Mouse (Mus musculus) neural tube, embryonic 15.5 days (tissue): Measurements from ENCODE around the gene Ptprk. TPM values are rescaled to one million over a fixed set of nuclear protein-coding genes. Genes with fewer than 3 reads are reported as not detected.

Experiments used
- ATAC-seq: fragments of 200-750 bp; cut with Nextera tagmentation; 2 replicates; pipeline ENCODE4 v1.8.0; 2017; ENCODE audit warnings: mild to moderate bottlenecking, moderate TSS enrichment, moderate library complexity; ENCODE audit not compliant: low FRiP score
- H3K27ac ChIP-seq: fragments of 300-500 bp; sonication (generic); replicated peaks from 2 replicates; pipeline ENCODE4 v1.5.1; 2015; ENCODE audit warnings: mild to moderate bottlenecking, inconsistent platforms
- H3K27me3 ChIP-seq: fragments of 300-500 bp; sonication (generic); replicated peaks from 2 replicates; pipeline ENCODE4 v1.6.1; 2015; ENCODE audit warnings: inconsistent platforms
- H3K36me3 ChIP-seq: fragments of 300-500 bp; sonication (generic); 2 replicates; pipeline ENCODE4 v1.6.1; 2015; ENCODE audit warnings: inconsistent platforms
- H3K4me1 ChIP-seq: fragments of 300-500 bp; sonication (generic); 2 replicates; pipeline ENCODE4 v1.6.1; 2015; ENCODE audit warnings: inconsistent platforms
- H3K4me2 ChIP-seq: fragments of 300-500 bp; sonication (generic); 2 replicates; pipeline ENCODE4 v1.6.1; 2015; ENCODE audit warnings: inconsistent platforms, mild to moderate bottlenecking, moderate library complexity
- H3K4me3 ChIP-seq: fragments of 300-500 bp; sonication (generic); replicated peaks from 2 replicates; pipeline ENCODE4 v1.5.1; 2015; ENCODE audit warnings: mild to moderate bottlenecking, inconsistent platforms
- H3K9ac ChIP-seq: fragments of 300-500 bp; sonication (generic); replicated peaks from 2 replicates; pipeline ENCODE4 v1.6.1; 2015; ENCODE audit warnings: mild to moderate bottlenecking, inconsistent platforms
- H3K9me3 ChIP-seq: fragments of 300-500 bp; sonication (generic); replicated peaks from 2 replicates; pipeline ENCODE4 v1.6.1; 2016; ENCODE audit warnings: inconsistent platforms
- WGBS: fragments of 180-500 bp; shearing (Covaris S2); methylation state at CpG from one replicate; pipeline ENCODE4 v1.1.7; 2015; ENCODE audit warnings: mixed read lengths; 5-methylcytosine and 5-hydroxymethylcytosine counted together
- polyA plus RNA-seq: library from polyadenylated mRNA; unstranded; fragments of >200 nt; fragmentation: Nextera tagmentation; extraction: Ambion mirVana; gene quantifications from 2 replicates; pipeline ENCODE4 v1.2.1, GENCODE M21; 2015

Gene Ptprk
- polyA plus RNA-seq, 1 experiment from 2014 or later, result 32.7 TPM

DNA sequence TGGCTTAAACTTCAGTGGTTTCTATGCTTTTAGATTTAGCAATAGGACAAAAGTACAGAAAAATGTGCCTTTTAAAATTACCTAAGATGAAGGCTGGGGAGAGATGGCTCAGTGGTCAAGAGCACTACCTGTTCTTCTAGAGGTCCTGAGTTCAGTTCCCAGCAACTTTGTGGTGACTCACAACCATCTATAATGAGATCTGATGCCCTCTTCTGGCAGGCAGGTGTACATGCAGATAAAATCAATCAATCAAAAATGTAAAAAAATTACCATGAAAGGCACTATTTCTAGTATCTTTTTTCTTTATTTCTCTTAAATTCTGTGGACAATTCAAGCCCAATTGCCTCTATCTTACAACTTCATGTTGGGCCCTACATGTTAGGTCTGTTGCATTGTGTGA is 42.4 kb downstream of the Ptprk start:
- H3K9me3 ChIP-seq, result no peaks in the 10 kb centered on the region; the same call in 1 of the 2 replicates
- no peak overlapping the region for H3K4me3 ChIP-seq
- H3K27me3 ChIP-seq, result no peaks in the 10 kb centered on the region
- ATAC-seq, result no peak
- no peak overlapping the region for H3K27ac ChIP-seq
- no peaks in the 10 kb centered on the region for H3K4me1 ChIP-seq
- H3K9ac ChIP-seq, result no peak overlapping the region
- no peaks in the 10 kb centered on the region for H3K36me3 ChIP-seq
- no peak overlapping the region for H3K4me2 ChIP-seq

DNA sequence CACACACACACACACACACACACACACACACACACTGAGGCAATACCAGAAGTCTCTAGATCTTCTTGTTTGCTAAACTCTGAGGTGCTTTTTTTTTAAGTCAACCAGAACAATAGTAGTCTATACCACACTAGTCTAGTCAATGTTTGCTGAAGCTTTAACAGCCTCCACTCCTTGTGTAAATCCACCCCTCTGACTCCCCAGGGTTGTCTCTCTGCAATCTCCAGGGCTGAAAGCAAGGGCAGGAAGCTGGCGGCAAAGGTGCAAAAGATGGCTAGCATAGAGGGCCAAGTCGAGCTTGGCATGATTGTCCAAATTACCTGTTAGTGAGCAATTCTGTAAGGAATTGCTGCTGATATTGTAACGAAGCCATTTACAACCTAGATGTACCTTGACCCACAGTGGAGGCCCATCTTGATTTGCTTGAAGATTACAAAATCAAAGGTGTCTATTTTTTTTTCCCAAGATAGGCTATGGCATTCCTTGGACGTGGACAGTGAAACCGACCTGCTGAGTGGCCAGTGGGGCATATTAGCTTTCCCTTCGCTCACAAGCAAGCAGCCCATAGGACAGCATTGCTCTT is 44.3 kb downstream of the Ptprk start:
- Histone ChIP-seq H3K9me3 (no peaks in the 10 kb centered on the region; the same call in 1 of the 2 replicates), H3K27ac (no peak overlapping the region), H3K27me3 (no peaks in the 10 kb centered on the region), H3K4me1 (no peaks in the 10 kb centered on the region), H3K9ac (no peak overlapping the region), H3K4me3 (no peak overlapping the region), H3K36me3 (no peaks in the 10 kb centered on the region), H3K4me2 (no peak overlapping the region)
- WGBS, result 92% methylated on average over 6 of the region's 6 CpGs
- no peak for ATAC-seq

DNA sequence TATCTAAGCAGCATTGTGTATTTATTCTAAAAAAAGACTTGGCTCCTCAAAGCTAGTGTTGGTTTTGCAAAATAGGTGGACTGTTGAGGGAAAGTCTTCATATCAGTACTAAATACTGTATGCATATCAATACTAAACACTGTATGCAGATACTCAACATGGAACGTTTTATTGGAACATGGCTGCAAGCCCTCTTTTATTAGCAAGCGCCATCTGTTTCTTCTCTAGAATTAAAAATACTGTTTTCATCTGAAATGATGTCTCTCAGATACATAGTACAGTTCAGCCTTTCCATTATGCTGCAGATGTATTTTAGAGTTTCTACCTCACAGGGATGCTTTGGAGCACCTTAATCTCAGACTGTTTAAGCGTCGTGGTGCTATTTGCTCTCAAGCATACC is 49.3 kb downstream of the Ptprk start:
- H3K4me2 ChIP-seq, result no peak overlapping the region
- ATAC-seq, result no peak

DNA sequence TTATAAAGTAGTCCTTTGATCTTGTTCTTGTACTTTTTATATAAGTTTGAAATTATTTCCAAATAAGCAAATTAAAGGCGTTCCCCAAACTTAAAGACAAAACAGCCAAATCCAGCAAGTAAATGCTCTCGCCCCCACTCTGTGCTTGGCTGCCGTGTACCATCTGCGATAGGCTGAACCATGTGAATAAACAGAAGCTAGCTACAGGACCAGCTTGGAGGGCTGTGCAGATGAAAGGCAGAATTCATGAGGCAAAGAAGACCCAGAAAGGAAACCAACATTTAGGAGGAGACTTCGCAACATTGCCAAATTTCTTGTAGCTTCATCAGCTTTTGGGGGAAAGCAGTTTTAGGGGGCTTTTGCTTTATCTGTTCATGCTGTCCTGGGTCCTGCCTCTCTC is 53.4 kb downstream of the Ptprk start:
- Histone ChIP-seq H3K36me3 (no peaks in the 10 kb centered on the region), H3K27ac (no peak overlapping the region), H3K4me2 (no peak overlapping the region), H3K9me3 (no peaks in the 10 kb centered on the region), H3K27me3 (no peaks in the 10 kb centered on the region), H3K4me1 (peaks cover 4% of the 10 kb centered on the region; the same call in 1 of the 2 replicates), H3K9ac (no peak overlapping the region), H3K4me3 (no peak overlapping the region)
- 79% methylated on average over 5 of the region's 5 CpGs for WGBS
- ATAC-seq, result no peak

More for the DNA sequence above, 49.3 kb downstream of the Ptprk start:
- Histone ChIP-seq H3K27me3 (no peaks in the 10 kb centered on the region), H3K27ac (no peak overlapping the region), H3K4me1 (peaks cover 4% of the 10 kb centered on the region; the same call in 1 of the 2 replicates), H3K9ac (no peak overlapping the region), H3K9me3 (no peaks in the 10 kb centered on the region), H3K4me3 (no peak overlapping the region), H3K36me3 (no peaks in the 10 kb centered on the region)
- 92% methylated on average over 4 of the region's 4 CpGs for WGBS

DNA sequence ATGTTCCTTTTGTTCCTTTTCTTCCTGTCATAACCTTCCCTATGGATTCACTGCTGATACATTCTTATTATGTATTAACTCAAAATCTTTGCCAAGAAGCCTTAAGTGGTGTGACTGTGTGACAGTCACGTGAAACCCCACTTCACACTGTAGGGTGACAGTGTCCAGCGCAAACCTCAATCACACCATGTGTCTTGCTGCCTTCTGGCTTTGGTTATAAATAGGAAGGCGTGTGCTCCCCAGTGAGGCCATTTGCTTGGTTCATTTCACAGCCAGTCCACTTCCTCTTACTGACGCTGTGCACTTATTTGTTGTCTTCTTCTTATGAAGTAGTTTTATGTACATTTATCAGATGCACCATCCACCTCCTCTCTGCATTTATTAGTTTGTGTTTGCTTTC is 53.8 kb downstream of the Ptprk start:
- WGBS, result 66% methylated on average over 4 of the region's 4 CpGs
- Histone ChIP-seq H3K9ac (no peak overlapping the region), H3K27ac (no peak overlapping the region), H3K36me3 (no peaks in the 10 kb centered on the region), H3K4me1 (peaks cover 4% of the 10 kb centered on the region; the same call in 1 of the 2 replicates), H3K9me3 (no peaks in the 10 kb centered on the region), H3K4me2 (no peak overlapping the region), H3K27me3 (no peaks in the 10 kb centered on the region), H3K4me3 (no peak overlapping the region)
- no peak for ATAC-seq

DNA sequence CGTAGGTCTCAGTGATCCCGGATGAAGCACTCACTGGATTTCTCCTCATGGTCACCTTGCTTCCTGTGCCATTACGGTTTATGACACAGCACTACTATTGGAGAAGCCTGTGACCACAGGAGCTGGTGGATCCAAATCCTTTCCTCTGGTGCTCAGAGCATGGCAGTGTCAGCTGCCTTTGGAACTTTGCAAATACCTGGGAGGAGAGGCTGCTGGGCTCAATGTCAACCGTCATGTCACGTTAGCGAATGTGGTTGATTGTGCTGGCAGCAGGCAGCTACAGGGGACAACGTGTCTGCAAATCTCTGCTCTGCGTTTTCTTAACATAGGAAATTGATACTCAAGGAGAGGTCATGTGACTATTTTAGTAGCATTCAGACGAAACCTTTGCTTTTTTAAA is 55.8 kb downstream of the Ptprk start:
- Histone ChIP-seq H3K9me3 (no peaks in the 10 kb centered on the region), H3K4me2 (no peak overlapping the region), H3K27me3 (no peaks in the 10 kb centered on the region), H3K36me3 (no peaks in the 10 kb centered on the region), H3K4me1 (peaks cover 4% of the 10 kb centered on the region; the same call in 1 of the 2 replicates), H3K9ac (no peak overlapping the region), H3K4me3 (no peak overlapping the region), H3K27ac (no peak overlapping the region)
- WGBS, result 91% methylated on average over 9 of the region's 9 CpGs
- no peak for ATAC-seq

DNA sequence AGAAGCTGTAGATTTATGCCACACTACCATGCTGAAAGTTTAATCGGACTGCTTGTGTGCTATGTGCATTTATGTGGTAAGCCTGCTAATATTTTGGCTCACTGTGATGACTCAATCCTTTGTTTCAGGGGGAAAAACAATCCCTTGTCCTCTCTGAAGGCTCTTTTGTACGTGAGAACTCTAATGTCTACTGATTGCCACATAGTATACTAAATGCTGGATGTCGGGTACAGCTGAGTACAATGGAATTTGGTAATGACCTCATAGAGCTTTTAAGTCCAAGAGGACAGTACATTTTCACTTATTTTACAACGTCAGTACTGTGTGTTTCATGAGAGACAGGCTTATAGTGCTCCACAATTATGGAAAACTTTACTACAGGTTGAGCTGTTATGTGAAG is 59.1 kb downstream of the Ptprk start:
- Histone ChIP-seq H3K9ac (no peak overlapping the region), H3K36me3 (no peaks in the 10 kb centered on the region), H3K27ac (no peak overlapping the region), H3K27me3 (no peaks in the 10 kb centered on the region), H3K4me3 (no peak overlapping the region), H3K4me2 (no peak overlapping the region), H3K4me1 (no peaks in the 10 kb centered on the region), H3K9me3 (no peaks in the 10 kb centered on the region)
- 88% methylated on average over 4 of the region's 4 CpGs for WGBS
- ATAC-seq, result no peak

DNA sequence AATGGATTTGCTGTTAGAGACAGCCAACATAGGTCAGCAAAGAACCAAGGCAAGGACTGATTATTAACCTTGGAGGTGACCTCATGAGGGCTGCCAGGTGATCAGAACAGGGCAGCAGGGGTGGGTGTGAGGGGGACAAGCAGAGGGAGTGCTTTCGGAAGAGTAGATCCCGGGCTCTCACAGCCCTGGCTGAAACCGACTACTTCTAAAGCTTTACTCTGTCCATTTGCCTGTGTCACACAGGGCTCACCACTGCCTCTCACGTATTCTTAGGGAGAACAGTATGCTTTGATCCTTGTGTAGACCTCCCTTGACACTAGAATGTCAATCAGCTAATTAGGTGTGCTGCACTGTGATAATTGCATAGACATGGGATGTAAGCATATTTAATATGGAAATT is 63.8 kb downstream of the Ptprk start:
- Histone ChIP-seq H3K4me3 (no peak overlapping the region), H3K27ac (no peak overlapping the region), H3K4me2 (no peak overlapping the region), H3K36me3 (no peaks in the 10 kb centered on the region), H3K9ac (no peak overlapping the region), H3K9me3 (no peaks in the 10 kb centered on the region), H3K27me3 (no peaks in the 10 kb centered on the region), H3K4me1 (no peaks in the 10 kb centered on the region)
- ATAC-seq, result no peak
- 86% methylated on average over 4 of the region's 4 CpGs for WGBS

DNA sequence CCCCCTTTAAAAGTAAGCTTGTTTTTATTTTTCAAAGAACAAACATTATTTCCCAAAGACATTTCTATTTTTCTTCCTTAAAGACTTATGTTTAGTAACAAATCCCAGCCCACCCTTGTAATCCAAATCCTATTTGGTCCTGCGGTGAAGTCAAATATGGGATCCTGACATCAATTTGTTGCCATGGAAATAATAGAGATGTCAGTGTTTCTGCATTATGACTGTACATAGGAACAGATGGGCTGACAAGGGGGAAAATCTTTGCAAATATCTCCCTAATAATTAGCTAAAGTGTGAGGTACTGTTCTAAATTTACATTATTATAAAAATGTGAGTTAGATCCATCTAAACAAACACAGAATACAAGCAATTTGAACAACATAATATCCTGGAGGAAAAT is 69.8 kb downstream of the Ptprk start:
- Histone ChIP-seq H3K27me3 (no peaks in the 10 kb centered on the region), H3K4me3 (no peak overlapping the region), H3K36me3 (no peaks in the 10 kb centered on the region), H3K4me2 (no peak overlapping the region), H3K27ac (no peak overlapping the region), H3K4me1 (0 out of 2 replicates have a peak, but pooled peaks cover 4% of the 10 kb centered on the region), H3K9me3 (no peaks in the 10 kb centered on the region), H3K9ac (no peak overlapping the region)
- no peak for ATAC-seq
- 62% methylated on average over 1 of the region's 1 CpGs for WGBS

DNA sequence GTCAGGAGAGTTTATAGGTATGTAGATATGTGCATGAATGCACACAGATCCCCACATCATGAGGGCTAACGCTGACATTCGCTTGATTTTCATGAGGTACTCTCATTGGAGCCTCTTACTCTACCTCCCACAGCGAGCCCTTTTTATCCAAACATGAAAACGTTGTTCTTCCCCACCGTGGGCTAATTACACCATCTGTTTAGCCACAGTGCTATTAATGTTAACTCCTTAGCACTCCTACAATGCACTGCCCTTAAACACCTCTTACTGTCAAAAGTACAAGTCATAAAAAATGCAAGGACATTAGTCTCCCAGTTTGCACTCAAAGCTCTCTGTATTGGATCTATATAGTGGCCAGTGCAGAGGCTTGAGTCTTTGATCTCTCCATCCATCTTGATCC is 70.7 kb downstream of the Ptprk start:
- Histone ChIP-seq H3K4me3 (no peak overlapping the region), H3K27ac (no peak overlapping the region), H3K4me1 (0 out of 2 replicates have a peak, but pooled peaks cover 4% of the 10 kb centered on the region), H3K36me3 (no peaks in the 10 kb centered on the region), H3K4me2 (no peak overlapping the region), H3K9me3 (no peaks in the 10 kb centered on the region), H3K9ac (no peak overlapping the region), H3K27me3 (no peaks in the 10 kb centered on the region)
- 37% methylated on average over 5 of the region's 5 CpGs for WGBS
- peak; percentile 47; the same call in 1 of the 2 replicates for ATAC-seq

DNA sequence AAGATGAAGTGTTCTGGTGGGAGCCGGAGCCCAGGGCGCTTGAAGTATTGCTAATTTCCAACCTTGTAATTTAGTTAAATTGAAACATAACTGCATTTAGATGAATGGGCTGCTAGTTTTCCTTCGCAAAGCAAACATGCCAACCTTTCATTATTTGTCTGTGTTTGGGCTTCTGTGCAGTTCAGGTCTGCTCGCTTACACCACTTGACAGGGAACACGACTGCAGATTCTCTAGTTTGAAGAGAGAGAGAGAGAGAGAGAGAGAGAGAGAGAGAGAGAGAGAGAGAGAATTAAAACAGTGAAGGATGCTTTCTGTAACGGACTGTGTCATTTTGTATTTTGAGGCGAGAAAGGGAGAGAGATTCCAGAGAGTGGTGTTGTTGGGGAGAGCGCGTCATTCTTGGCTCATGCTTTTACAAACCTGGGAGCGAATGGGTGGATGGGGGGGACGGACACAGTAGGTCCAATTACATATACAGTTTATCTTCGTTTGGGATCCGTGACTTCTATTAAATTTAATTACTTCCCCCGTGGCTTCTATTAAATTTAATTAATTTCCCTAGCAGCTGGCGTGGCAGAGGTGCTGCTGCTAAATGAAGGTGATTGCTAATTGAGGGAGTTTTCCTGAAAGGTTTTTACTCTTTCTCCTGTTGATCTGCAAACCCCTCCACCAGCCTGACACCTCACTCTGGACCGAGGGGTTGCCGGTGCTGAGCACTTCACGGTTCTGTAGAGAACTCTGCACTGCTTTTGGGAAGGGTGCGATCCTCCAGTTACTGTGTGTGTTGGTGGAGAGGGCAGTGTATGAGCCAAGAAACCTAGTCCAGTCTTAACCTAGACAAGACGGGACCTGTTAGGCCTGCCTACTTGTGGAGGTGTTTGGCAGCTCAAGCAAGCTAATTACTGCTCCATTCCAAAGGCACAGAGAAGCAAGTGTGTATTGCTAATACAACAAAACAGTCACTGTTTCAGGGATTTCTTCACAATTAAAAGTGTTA is 81.4 kb downstream of the Ptprk start:
- no peaks in the 10 kb centered on the region for H3K27me3 ChIP-seq
- peaks cover 12% of the 10 kb centered on the region for H3K4me1 ChIP-seq
- no peaks in the 10 kb centered on the region for H3K9me3 ChIP-seq
- no peaks in the 10 kb centered on the region for H3K36me3 ChIP-seq
- ATAC-seq, result peak; percentile 75
- H3K9ac ChIP-seq, result no peak overlapping the region
- no peak overlapping the region for H3K4me3 ChIP-seq
- H3K4me2 ChIP-seq, result peak overlapping the region; percentile 41
- peak overlapping the region; percentile 33; the same call in 1 of the 2 replicates for H3K27ac ChIP-seq
- 43% methylated on average over 20 of the region's 20 CpGs for WGBS

DNA sequence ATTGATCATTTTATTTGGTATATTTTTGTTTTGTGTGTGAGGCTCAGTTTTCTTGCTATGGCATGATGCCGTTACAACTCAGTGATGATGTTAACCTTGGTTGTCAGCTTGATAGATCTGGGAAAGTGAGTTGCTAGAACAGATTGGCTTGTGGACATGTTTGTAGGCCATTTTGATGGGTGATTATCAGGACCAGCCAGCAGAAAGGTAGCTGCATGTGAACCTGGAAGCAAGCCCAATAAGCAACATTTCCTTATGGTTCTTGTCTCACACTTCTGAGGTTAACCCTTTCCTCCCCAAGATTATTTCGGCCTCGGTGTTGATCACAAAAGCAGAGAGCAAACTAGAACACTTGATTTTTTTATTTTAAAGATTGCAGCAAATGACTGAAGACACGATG is 85.1 kb downstream of the Ptprk start:
- H3K27me3 ChIP-seq, result no peaks in the 10 kb centered on the region
- H3K27ac ChIP-seq, result no peak overlapping the region
- peaks cover 21% of the 10 kb centered on the region for H3K4me1 ChIP-seq
- H3K4me2 ChIP-seq, result no peak overlapping the region
- no peaks in the 10 kb centered on the region for H3K9me3 ChIP-seq
- H3K9ac ChIP-seq, result no peak overlapping the region
- no peak overlapping the region for H3K4me3 ChIP-seq
- ATAC-seq, result no peak
- H3K36me3 ChIP-seq, result no peaks in the 10 kb centered on the region
- WGBS, result 91% methylated on average over 4 of the region's 4 CpGs
